Mouse (Mus musculus) E14TG2a.4 (cell line): ENCODE results near the gene Foxa3.

Experiments used
- CTCF ChIP-seq: conservative IDR thresholded peaks from 2 replicates; pipeline ENCODE4 v1.5.1; 2014; ENCODE audit warnings: low read length
- NANOG ChIP-seq: IDR thresholded peaks from 2 replicates; pipeline ENCODE4 v1.6.1; 2014; ENCODE audit warnings: borderline replicate concordance, low read length, mixed read lengths
- POU5F1 ChIP-seq: IDR thresholded peaks from 2 replicates; pipeline ENCODE4 v1.6.1; 2014; ENCODE audit warnings: low read length, borderline replicate concordance

- no peak for TF ChIP-seq CTCF
- no peak for TF ChIP-seq NANOG
- TF ChIP-seq POU5F1, result no peak
Measured at GRCm38 (mm10) chr7:18991660-18992293, 31.6 kb downstream of the Foxa3 start.
